Mouse (Mus musculus) T-cell, adult 2 months (primary cell): ENCODE data around the gene Mthfd2l.

Source experiments
- DNase-seq: peaks from one replicate; pipeline ENCODE4 v3.0.0; 2022; ENCODE audit warnings: low spot score

Mthfd2l gene

GRCm38 (mm10) chr5:90949499-90949898, 18.6 kb downstream of the Mthfd2l start:
- no peak for DNase-seq

- peak; percentile 58 for DNase-seq
Observed at GRCm38 (mm10) chr5:90951475-90951874, 20.6 kb downstream of the Mthfd2l start.

- no peak for DNase-seq
Observed at GRCm38 (mm10) chr5:90952731-90953481, 22.0 kb downstream of the Mthfd2l start.

- DNase-seq: no peak
Observed at GRCm38 (mm10) chr5:90964316-90964715, 33.4 kb downstream of the Mthfd2l start.

- no peak for DNase-seq
Observed at GRCm38 (mm10) chr5:90964764-90965163, 33.8 kb downstream of the Mthfd2l start.

- DNase-seq: no peak
Observed at GRCm38 (mm10) chr5:90965386-90965785, 34.5 kb downstream of the Mthfd2l start.

GRCm38 (mm10) chr5:90977244-90977643, 46.3 kb downstream of the Mthfd2l start:
- DNase-seq: peak; percentile 5

GRCm38 (mm10) chr5:90980297-90980696, 49.4 kb downstream of the Mthfd2l start:
- DNase-seq: no peak

- no peak for DNase-seq
Observed at GRCm38 (mm10) chr5:90987605-90988004, 56.7 kb downstream of the Mthfd2l start.

- no peak for DNase-seq
Observed at GRCm38 (mm10) chr5:90988149-90988548, 57.2 kb downstream of the Mthfd2l start.

- no peak for DNase-seq
Observed at GRCm38 (mm10) chr5:90988592-90988991, 57.7 kb downstream of the Mthfd2l start.

GRCm38 (mm10) chr5:90999942-91000341, 69.0 kb downstream of the Mthfd2l start:
- DNase-seq: no peak

- DNase-seq: no peak
Observed at GRCm38 (mm10) chr5:91015216-91015615, 84.3 kb downstream of the Mthfd2l start.

- no peak for DNase-seq
Observed at GRCm38 (mm10) chr5:91023114-91023513, 92.2 kb downstream of the Mthfd2l start.

GRCm38 (mm10) chr5:91027164-91027563, 96.2 kb downstream of the Mthfd2l start, which contains the start of gene Epgn:
TSS of gene Epgn (plus strand) at chr5:91027464.
- DNase-seq: no peak

GRCm38 (mm10) chr5:91027840-91028239, 96.9 kb downstream of the Mthfd2l start:
- no peak for DNase-seq

- no peak for DNase-seq
Observed at GRCm38 (mm10) chr5:91030629-91031028, 99.7 kb downstream of the Mthfd2l start.

GRCm38 (mm10) chr5:91035341-91035740, 104.4 kb downstream of the Mthfd2l start:
- no peak for DNase-seq

- no peak for DNase-seq
Observed at GRCm38 (mm10) chr5:91036628-91037027, 105.7 kb downstream of the Mthfd2l start.

- DNase-seq: no peak
Observed at GRCm38 (mm10) chr5:91037756-91038155, 106.8 kb downstream of the Mthfd2l start.

- DNase-seq: no peak
Observed at GRCm38 (mm10) chr5:91038547-91038946, 107.6 kb downstream of the Mthfd2l start.

GRCm38 (mm10) chr5:91038963-91039362, 108.0 kb downstream of the Mthfd2l start:
- no peak for DNase-seq

- DNase-seq: no peak
Observed at GRCm38 (mm10) chr5:91047987-91048386, 117.1 kb downstream of the Mthfd2l start.

- no peak for DNase-seq
Observed at GRCm38 (mm10) chr5:91048397-91048796, 117.5 kb downstream of the Mthfd2l start.
